Mouse (Mus musculus) heart, embryonic 12.5 days (tissue): ENCODE measurements around the gene Zfp37. TPM values are rescaled to one million over a fixed set of nuclear protein-coding genes. Genes with fewer than 3 reads are reported as not detected.
"Not testable (repeated sequence)": the region's sequence is repeated elsewhere in the genome, so short reads cannot be mapped to it uniquely, and the experiment has no call there.

ENCODE experiments used
- ATAC-seq: fragments of 200-750 bp; cut with Nextera tagmentation; 2 replicates; pipeline ENCODE4 v1.8.0; 2017; ENCODE audit warnings: moderate TSS enrichment, moderate library complexity; ENCODE audit not compliant: insufficient number of reproducible peaks, low FRiP score
- H3K27ac ChIP-seq: fragments of 300-500 bp; sonication (generic); 2 replicates; pipeline ENCODE4 v1.5.1; 2016; ENCODE audit warnings: mild to moderate bottlenecking, moderate library complexity; ENCODE audit not compliant: poor library complexity, severe bottlenecking
- H3K27me3 ChIP-seq: fragments of 300-500 bp; sonication (generic); replicated peaks from 2 replicates; pipeline ENCODE4 v1.6.1; 2016; ENCODE audit warnings: mild to moderate bottlenecking, moderate library complexity
- H3K36me3 ChIP-seq: fragments of 300-500 bp; sonication (generic); 2 replicates; pipeline ENCODE4 v1.6.1; 2016; ENCODE audit warnings: mild to moderate bottlenecking, moderate library complexity
- H3K4me1 ChIP-seq: fragments of 300-500 bp; sonication (generic); replicated peaks from 2 replicates; pipeline ENCODE4 v1.6.1; 2016; ENCODE audit warnings: mild to moderate bottlenecking
- H3K4me2 ChIP-seq: fragments of 300-500 bp; sonication (generic); 2 replicates; pipeline ENCODE4 v1.6.1; 2016; ENCODE audit warnings: mild to moderate bottlenecking, moderate library complexity
- H3K4me3 ChIP-seq: fragments of 300-500 bp; sonication (generic); 2 replicates; pipeline ENCODE4 v1.5.1; 2016; ENCODE audit warnings: mild to moderate bottlenecking
- H3K9ac ChIP-seq: fragments of 300-500 bp; sonication (generic); 2 replicates; pipeline ENCODE4 v1.6.1; 2016; ENCODE audit warnings: mild to moderate bottlenecking, moderate library complexity
- H3K9me3 ChIP-seq: fragments of 300-500 bp; sonication (generic); replicated peaks from 2 replicates; pipeline ENCODE4 v1.6.1; 2016; ENCODE audit warnings: mild to moderate bottlenecking, moderate library complexity
- WGBS: fragments of 180-500 bp; shearing (Covaris S2); methylation state at CpG from one replicate; pipeline ENCODE4 v1.1.7; 2016; 5-methylcytosine and 5-hydroxymethylcytosine counted together
- polyA plus RNA-seq: library from polyadenylated mRNA; unstranded; fragments of >200 nt; fragmentation: Nextera tagmentation; extraction: Ambion mirVana; gene quantifications from 2 replicates; pipeline ENCODE4 v1.2.1, GENCODE M21; 2016

The Zfp37 gene
- polyA plus RNA-seq, result 8.9 and 9.7 TPM in 2 replicates

DNA sequence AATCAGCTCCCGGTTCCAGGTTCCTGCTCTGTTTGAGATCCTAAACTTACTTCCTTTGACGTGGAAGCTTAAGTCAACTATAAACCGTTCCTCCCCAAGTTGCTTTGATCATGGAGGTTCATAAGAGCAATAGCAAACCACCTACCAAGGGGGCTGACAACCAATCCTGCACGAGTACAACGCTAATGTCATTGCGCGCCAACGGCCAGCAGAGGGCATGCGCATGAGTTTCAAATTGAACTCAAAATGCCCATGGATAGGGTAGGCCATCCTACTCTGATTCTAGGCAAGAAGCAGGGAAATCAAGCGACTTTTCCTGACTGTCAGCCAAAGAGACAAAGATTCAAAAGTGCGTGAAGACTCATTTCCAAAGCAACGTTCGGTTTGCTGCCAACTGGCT lies at the start of gene Zfp37:
TSS of gene Zfp37 (minus strand) at position 279 of the 400 bp plus-strand sequence.
- H3K9ac ChIP-seq, result no peak within 1 kb of the TSS
- no peaks in the 10 kb centered on the region for H3K4me1 ChIP-seq
- H3K27me3 ChIP-seq, result no peaks in the 10 kb centered on the region
- ATAC-seq, result no peak
- no peak within 1 kb of the TSS for H3K4me3 ChIP-seq
- no peaks in the 10 kb centered on the region for H3K36me3 ChIP-seq
- no peak within 1 kb of the TSS for H3K27ac ChIP-seq
- no peaks in the 10 kb centered on the region for H3K9me3 ChIP-seq
- no peak within 1 kb of the TSS for H3K4me2 ChIP-seq
- WGBS, result 69% methylated on average over 13 of the region's 13 CpGs

DNA sequence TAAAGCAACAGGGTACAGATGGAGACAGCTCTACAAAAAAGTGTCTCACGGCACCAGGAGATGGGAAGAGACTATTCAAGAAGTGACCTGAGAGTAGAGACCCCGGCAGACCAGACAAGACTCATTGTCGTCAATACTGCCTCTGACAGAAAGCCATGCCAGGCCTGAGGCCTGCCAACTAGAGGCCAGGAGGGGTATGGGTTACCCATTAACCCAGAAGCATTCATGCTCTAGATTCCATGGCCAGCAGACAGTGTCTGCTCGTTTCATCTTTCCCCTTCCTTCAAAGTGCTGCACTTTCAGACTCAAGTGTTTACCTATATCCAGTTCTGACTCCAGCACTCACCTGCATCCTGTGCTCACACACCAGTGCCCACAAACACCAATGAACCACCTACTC lies 47.2 kb upstream of the Zfp37 start:
- Histone ChIP-seq H3K9ac (no peak overlapping the region), H3K4me1 (peaks cover 22% of the 10 kb centered on the region), H3K36me3 (no peaks in the 10 kb centered on the region), H3K27ac (no peak overlapping the region), H3K4me3 (no peak overlapping the region), H3K4me2 (no peak overlapping the region), H3K9me3 (no peaks in the 10 kb centered on the region; the same call in 1 of the 2 replicates), H3K27me3 (no peaks in the 10 kb centered on the region)
- no peak for ATAC-seq
- 81% methylated on average over 4 of the region's 4 CpGs for WGBS

DNA sequence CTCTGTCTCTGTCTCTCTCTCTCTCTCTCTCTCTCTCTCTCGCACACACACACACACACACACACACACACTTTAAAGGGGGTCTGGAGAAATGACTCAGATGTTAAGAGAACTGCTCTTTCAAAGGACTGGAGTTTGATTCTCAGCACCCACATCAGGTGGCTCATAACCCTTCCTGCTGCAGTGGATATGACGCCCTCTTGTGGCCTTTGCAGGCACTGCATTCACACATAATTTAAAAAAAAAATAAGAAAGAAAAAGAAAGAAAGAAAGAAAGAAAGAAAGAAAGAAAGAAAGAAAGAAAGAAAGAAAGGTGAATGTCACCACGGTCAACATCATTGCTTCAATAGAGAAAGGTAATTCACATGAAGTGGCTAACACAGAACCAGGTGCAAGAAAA lies 46.4 kb upstream of the Zfp37 start:
- no peak for ATAC-seq
- Histone ChIP-seq H3K4me1 (peaks cover 22% of the 10 kb centered on the region), H3K27ac (no peak overlapping the region), H3K9me3 (no peaks in the 10 kb centered on the region; the same call in 1 of the 2 replicates), H3K27me3 (no peaks in the 10 kb centered on the region), H3K36me3 (no peaks in the 10 kb centered on the region), H3K9ac (no peak overlapping the region), H3K4me3 (no peak overlapping the region), H3K4me2 (no peak overlapping the region)
- 65% methylated on average over 3 of the region's 3 CpGs for WGBS

DNA sequence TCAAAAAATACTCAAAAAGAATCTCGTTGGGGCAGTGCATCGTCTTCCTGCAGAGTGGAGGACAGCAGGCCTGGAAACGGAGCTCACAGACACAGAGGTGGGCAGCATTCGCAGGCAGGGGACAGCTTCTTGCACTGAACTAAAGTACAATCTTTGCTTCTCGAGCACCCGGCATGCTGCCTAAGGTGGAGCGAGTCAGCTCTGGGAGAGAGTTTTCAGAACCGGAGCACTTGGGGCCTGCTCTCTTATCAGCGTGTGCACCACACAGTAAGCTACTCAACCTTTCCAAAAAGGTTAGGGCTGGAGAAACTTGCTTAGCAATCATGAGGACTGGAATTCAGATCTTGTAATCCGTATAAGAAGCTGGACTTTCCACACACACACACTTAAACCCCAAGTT lies 45.8 kb upstream of the Zfp37 start:
- 51% methylated on average over 10 of the region's 10 CpGs for WGBS
- ATAC-seq, result no peak
- Histone ChIP-seq H3K9ac (no peak overlapping the region), H3K9me3 (no peaks in the 10 kb centered on the region; the same call in 1 of the 2 replicates), H3K4me2 (no peak overlapping the region), H3K27me3 (no peaks in the 10 kb centered on the region), H3K4me1 (peaks cover 22% of the 10 kb centered on the region), H3K4me3 (no peak overlapping the region), H3K36me3 (no peaks in the 10 kb centered on the region), H3K27ac (no peak overlapping the region)

DNA sequence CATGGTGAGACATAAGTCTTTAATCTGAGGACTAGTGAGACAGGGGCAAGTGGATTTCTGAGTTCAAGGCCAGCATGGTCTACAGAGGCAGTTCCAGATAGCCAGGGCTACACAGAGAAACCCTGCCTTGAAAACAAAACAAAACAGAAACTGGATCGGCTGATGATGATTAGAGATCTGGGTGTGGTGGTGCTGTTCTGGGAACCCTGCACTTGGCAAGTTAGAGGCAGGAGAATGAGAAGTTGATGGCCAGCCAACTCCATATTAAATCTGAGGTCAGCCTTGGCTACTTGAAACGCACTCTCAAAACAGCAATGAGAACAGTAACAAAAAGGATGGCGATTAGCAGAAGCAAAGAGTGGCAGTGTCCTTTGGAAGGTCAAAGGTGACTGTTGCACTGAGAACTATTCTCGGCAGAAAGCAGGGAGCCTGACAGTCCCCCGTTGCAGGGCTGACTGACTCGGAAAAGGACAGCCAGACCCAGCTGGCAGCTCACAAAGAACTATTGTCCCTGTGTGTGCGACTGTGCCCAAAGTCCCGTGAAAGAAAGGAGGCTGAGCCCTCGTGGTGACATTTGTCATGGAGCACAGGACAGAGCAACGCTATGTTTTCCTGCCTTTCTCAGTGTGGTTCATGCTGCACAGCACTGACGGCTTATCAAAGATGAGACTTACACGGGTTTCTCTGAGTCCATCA lies 44.1 kb upstream of the Zfp37 start:
- Histone ChIP-seq H3K27me3 (no peaks in the 10 kb centered on the region), H3K27ac (no peak overlapping the region), H3K36me3 (no peaks in the 10 kb centered on the region), H3K9ac (no peak overlapping the region), H3K4me3 (no peak overlapping the region), H3K4me1 (peaks cover 17% of the 10 kb centered on the region), H3K4me2 (no peak overlapping the region; the same call in 1 of the 2 replicates), H3K9me3 (no peaks in the 10 kb centered on the region; the same call in 1 of the 2 replicates)
- no peak for ATAC-seq
- 29% methylated on average over 12 of the region's 12 CpGs for WGBS

DNA sequence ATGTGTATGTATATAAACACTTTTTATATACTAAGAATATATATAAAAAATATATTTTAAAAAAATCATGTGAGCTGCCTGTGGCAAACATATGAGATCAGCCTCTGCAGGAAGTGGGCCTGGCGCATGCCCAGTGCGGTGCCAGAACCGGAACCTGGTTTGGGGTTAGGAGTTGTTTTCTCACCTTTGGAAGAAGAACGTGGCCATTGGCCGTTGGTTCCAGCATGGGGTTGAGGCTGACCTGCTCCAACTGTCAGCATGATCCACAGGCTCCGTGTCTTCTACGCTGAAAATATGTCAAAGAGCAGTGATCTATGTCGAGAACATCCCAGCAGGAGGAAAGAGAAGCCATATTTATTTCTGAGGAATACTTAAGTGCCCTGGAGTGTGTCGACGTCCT lies 43.1 kb upstream of the Zfp37 start:
- Histone ChIP-seq H3K9me3 (no peaks in the 10 kb centered on the region; the same call in 1 of the 2 replicates), H3K27ac (no peak overlapping the region), H3K4me1 (peaks cover 17% of the 10 kb centered on the region), H3K27me3 (no peaks in the 10 kb centered on the region), H3K36me3 (no peaks in the 10 kb centered on the region), H3K4me2 (no peak overlapping the region), H3K4me3 (no peak overlapping the region), H3K9ac (no peak overlapping the region)
- 89% methylated on average over 10 of the region's 10 CpGs for WGBS
- ATAC-seq, result no peak

DNA sequence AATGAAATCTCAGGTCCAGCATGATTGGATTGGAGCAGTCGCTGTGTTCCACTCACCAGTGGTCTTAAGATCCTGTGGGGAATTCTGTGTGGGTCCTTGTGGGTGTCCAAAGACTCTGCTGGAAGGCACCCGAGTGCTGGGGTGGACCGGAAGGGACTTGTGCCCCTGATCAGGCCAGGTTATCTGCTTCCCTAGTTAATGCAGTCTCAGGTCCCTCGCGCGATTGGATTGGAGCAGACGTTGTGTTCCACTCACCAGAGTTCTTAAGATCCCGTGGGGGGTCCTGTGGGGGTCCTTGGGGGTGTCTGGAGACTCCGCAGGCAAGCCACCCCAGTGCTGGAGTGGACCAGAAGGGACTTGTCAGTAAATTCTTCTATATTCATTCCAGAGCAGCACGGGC lies 41.8 kb upstream of the Zfp37 start:
- 82% methylated on average over 10 of the region's 10 CpGs for WGBS
- Histone ChIP-seq H3K27ac (no peak overlapping the region), H3K27me3 (no peaks in the 10 kb centered on the region), H3K4me2 (no peak overlapping the region), H3K4me3 (no peak overlapping the region), H3K9me3 (no peaks in the 10 kb centered on the region; the same call in 1 of the 2 replicates), H3K9ac (no peak overlapping the region), H3K36me3 (no peaks in the 10 kb centered on the region), H3K4me1 (peaks cover 17% of the 10 kb centered on the region)
- ATAC-seq, result no peak

DNA sequence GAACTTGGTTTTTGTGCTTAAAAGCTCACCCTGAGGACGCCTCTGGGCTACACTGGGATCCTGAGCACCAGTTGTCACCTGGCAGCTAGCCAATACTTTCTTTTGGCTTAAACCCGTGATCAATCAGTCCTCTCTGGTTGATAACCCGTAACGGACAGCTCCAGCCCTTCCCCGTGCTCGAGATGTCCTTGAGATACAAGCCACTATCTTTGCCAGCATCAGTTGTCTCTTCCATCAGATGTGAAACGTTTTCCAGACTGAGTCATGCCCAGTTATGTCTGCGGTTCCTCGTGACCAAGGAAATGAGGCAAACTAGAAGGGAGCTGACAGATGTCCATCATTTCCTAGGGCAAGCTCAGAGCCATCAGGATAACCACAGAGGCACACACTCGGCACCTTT lies 36.3 kb upstream of the Zfp37 start:
- Histone ChIP-seq H3K4me3 (no peak overlapping the region), H3K4me2 (no peak overlapping the region), H3K4me1 (peaks cover 6% of the 10 kb centered on the region), H3K9ac (no peak overlapping the region), H3K36me3 (no peaks in the 10 kb centered on the region), H3K27ac (no peak overlapping the region), H3K27me3 (no peaks in the 10 kb centered on the region), H3K9me3 (no peaks in the 10 kb centered on the region)
- WGBS, result 69% methylated on average over 10 of the region's 10 CpGs
- ATAC-seq, result no peak

DNA sequence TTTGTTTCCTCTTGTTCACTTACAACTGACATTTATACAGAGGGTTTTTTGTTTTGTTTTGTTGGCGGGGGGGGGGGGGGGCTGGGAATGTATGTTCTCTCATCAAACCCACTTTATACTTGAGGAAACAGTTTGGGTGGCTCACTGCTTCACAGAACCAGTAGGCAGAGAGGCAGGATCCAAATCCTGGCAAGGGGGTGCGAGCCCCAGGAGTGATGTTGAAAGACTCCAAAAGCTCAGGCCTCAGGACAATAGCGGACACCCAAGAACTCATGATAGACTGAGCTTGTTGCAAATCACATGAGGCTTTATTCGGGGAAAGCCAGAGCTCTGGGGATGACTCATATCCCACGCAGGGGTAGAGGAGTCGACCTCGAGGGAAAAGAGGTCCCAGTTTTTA lies 35.2 kb upstream of the Zfp37 start:
- H3K9me3 ChIP-seq, H3K9ac ChIP-seq, H3K4me1 ChIP-seq, H3K27ac ChIP-seq, ATAC-seq, H3K4me2 ChIP-seq, H3K36me3 ChIP-seq, H3K27me3 ChIP-seq, H3K4me3 ChIP-seq: not testable (repeated sequence)
- WGBS, result 65% methylated on average over 7 of the region's 7 CpGs

DNA sequence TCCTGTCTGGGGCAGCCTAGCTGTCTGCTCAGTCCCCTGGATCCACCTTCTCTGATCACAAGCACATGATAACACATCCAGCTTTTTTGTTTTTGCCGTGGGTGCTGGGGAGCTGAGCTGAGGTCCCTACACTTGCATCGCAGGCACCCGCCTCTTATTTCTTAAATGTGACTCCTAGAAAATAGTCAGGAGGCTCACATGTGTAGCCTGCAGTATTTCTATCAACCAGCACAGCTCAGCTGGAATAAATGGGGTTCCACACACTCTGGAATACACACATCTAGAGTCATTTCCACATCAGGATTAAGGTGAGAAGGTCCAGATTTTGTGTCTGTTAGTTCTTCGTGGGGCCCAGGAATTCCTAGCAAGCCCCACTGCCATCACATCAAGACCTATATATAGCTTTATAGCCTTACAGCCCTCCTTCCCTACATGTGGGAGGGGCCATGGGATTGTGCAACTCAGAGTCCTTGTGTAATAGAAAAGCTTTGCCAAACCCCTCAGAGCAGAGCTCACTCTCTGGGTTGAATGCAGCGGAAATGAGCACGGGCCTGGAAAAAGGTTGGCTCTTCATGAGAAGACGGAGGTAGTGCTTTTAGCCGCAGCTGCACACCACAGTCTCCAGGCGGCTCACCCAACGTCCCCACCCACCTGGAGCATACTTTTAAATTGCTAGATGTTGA lies 34.4 kb upstream of the Zfp37 start:
- peak; percentile 39; the same call in 1 of the 2 replicates for ATAC-seq
- H3K4me3 ChIP-seq, result no peak overlapping the region
- 72% methylated on average over 10 of the region's 10 CpGs for WGBS

DNA sequence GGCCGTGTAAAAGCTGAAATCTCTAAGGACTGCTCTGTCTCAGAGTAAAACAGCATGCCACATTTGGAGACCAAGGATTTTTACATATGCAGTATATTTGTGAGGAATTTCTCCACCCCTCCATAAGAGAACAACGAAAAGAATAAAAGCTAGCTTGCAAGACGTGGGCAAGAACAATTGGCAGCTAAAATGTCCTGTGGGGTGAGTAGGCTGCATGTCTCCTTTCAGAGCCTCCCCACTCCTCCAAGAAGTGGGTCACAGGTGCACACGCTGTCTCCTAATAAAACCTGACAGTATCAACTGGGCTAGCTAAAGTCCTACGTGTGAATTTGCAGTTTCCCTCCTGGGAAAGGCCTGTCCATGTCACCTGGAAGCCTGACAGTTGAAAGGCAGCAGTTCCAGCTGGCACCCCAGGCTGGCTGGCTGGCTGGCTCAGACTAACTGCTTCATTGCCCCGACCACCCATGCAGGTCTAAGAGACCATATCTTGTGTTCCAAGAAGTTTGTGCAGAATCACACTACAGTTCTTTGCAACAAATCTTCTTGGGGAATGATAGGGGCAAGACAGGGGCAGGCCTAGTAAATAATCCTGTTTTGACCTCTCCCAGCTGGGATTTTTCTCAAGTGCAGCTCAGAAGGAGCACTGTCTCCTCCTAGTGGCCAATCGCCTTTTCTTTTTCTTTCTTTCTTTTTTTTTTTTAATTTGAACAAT lies 32.4 kb upstream of the Zfp37 start:
- 42% methylated on average over 7 of the region's 7 CpGs for WGBS
- Histone ChIP-seq H3K27me3 (no peaks in the 10 kb centered on the region), H3K36me3 (no peaks in the 10 kb centered on the region), H3K4me2 (no peak overlapping the region), H3K4me3 (no peak overlapping the region), H3K27ac (no peak overlapping the region), H3K4me1 (peaks cover 6% of the 10 kb centered on the region), H3K9me3 (no peaks in the 10 kb centered on the region), H3K9ac (no peak overlapping the region)
- no peak for ATAC-seq

More for the DNA sequence above, 34.4 kb upstream of the Zfp37 start:
- Histone ChIP-seq H3K27ac (no peak overlapping the region), H3K9ac (no peak overlapping the region), H3K36me3 (no peaks in the 10 kb centered on the region), H3K9me3 (no peaks in the 10 kb centered on the region), H3K4me1 (peaks cover 6% of the 10 kb centered on the region), H3K27me3 (no peaks in the 10 kb centered on the region), H3K4me2 (no peak overlapping the region)
